Mouse (Mus musculus) lung, adult 2 months (tissue): Measurements from ENCODE around the gene Tbck. TPM values are rescaled to one million over a fixed set of nuclear protein-coding genes. Genes with fewer than 3 reads are reported as not detected.

Experiments
- DNase-seq: peaks from one replicate; pipeline ENCODE4 v3.0.0; 2022
- H3K4me1 ChIP-seq: fragments of 200-500 bp; 2 replicates; pipeline ENCODE4 v1.6.1; 2011; ENCODE audit warnings: low read length; ENCODE audit not compliant: control insufficient read depth, insufficient read depth
- H3K4me3 ChIP-seq: fragments of 200-500 bp; replicated peaks from 2 replicates; pipeline ENCODE3; 2011; ENCODE audit warnings: low read depth, mild to moderate bottlenecking, control low read depth, low read length; ENCODE audit errors: extremely low read depth
- CTCF ChIP-seq: fragments of 200-500 bp; IDR thresholded peaks from 2 replicates; pipeline ENCODE4 v1.5.1; 2011; ENCODE audit warnings: mild to moderate bottlenecking, low read length, control low read depth; ENCODE audit not compliant: insufficient read depth
- POLR2A ChIP-seq: fragments of 200-500 bp; IDR thresholded peaks from 2 replicates; pipeline ENCODE4 v1.6.1; 2011; ENCODE audit warnings: low read depth, mild to moderate bottlenecking, control low read depth, low read length, borderline replicate concordance; ENCODE audit errors: extremely low read depth
- WGBS: fragments of 180-500 bp; shearing (Covaris S2); methylation state at CpG from one replicate; pipeline ENCODE4 v1.1.7; 2018; 5-methylcytosine and 5-hydroxymethylcytosine counted together
- polyA plus RNA-seq: library from polyadenylated mRNA; depleted of rRNA; stranded (reverse); fragments of >200 nt; gene quantifications from 2 replicates; pipeline ENCODE4 v1.2.3, GENCODE M21; 2012; rRNA removed

Gene Tbck
- polyA plus RNA-seq, 1 experiment: 4.0 TPM

- Histone ChIP-seq H3K4me1 (peaks cover 17% of the 10 kb centered on the region), H3K4me3 (no peak overlapping the region)
- no peak for TF ChIP-seq POLR2A
- no peak for DNase-seq
- 30% methylated on average over 6 of the region's 6 CpGs for WGBS
These were observed 189.3 kb downstream of the Tbck start for GRCm38 (mm10) chr3:132873251-132873650.

GRCm38 (mm10) chr3:132876011-132876708, 192.2 kb downstream of the Tbck start:
- peaks cover 13% of the 10 kb centered on the region for H3K4me1 ChIP-seq
- no peak for TF ChIP-seq POLR2A
- no peak for TF ChIP-seq CTCF
- no peak overlapping the region for H3K4me3 ChIP-seq
- DNase-seq: no peak
- 85% methylated on average over 14 of the region's 14 CpGs for WGBS

- Histone ChIP-seq H3K4me1 (peaks cover 7% of the 10 kb centered on the region), H3K4me3 (no peak overlapping the region)
- 64% methylated on average over 10 of the region's 10 CpGs for WGBS
- no peak for DNase-seq
- TF ChIP-seq POLR2A: no peak
- no peak for TF ChIP-seq CTCF
These were observed 193.2 kb downstream of the Tbck start for GRCm38 (mm10) chr3:132876933-132877676.

GRCm38 (mm10) chr3:132880361-132880760, 196.4 kb downstream of the Tbck start:
- H3K4me3 ChIP-seq: no peak overlapping the region
- WGBS: 76% methylated on average over 3 of the region's 3 CpGs
- TF ChIP-seq CTCF (no peak), POLR2A (no peak)
- DNase-seq: no peak
- peaks cover 5% of the 10 kb centered on the region for H3K4me1 ChIP-seq

GRCm38 (mm10) chr3:132880826-132881225, 196.9 kb downstream of the Tbck start:
- H3K4me1 ChIP-seq: peaks cover 5% of the 10 kb centered on the region
- H3K4me3 ChIP-seq: no peak overlapping the region
- TF ChIP-seq CTCF: no peak
- no peak for TF ChIP-seq POLR2A
- DNase-seq: peak; percentile 34
- WGBS: 55% methylated on average over 9 of the region's 9 CpGs

- peaks cover 2% of the 10 kb centered on the region; the same call in 1 of the 2 replicates for H3K4me1 ChIP-seq
- TF ChIP-seq POLR2A (no peak), CTCF (no peak)
- DNase-seq: no peak
- 75% methylated on average over 9 of the region's 9 CpGs for WGBS
- no peak overlapping the region for H3K4me3 ChIP-seq
These were observed 199.3 kb downstream of the Tbck start for GRCm38 (mm10) chr3:132883256-132883655.

GRCm38 (mm10) chr3:132884459-132884858, 200.5 kb downstream of the Tbck start:
- TF ChIP-seq POLR2A (no peak), CTCF (no peak)
- 74% methylated on average over 10 of the region's 10 CpGs for WGBS
- no peak for DNase-seq
- H3K4me3 ChIP-seq: no peak overlapping the region
- peaks cover 2% of the 10 kb centered on the region; the same call in 1 of the 2 replicates for H3K4me1 ChIP-seq

- no peak for DNase-seq
- Histone ChIP-seq H3K4me1 (peaks cover 2% of the 10 kb centered on the region; the same call in 1 of the 2 replicates), H3K4me3 (no peak overlapping the region)
- WGBS: 65% methylated on average over 6 of the region's 6 CpGs
- no peak for TF ChIP-seq CTCF
- TF ChIP-seq POLR2A: no peak
These were observed 202.6 kb downstream of the Tbck start for GRCm38 (mm10) chr3:132886419-132887050.

- 79% methylated on average over 16 of the region's 16 CpGs for whole genome bisulfite sequencing
- Histone ChIP-seq H3K4me3 (no peak overlapping the region), H3K4me1 (peaks cover 2% of the 10 kb centered on the region; the same call in 1 of the 2 replicates)
- DNase-seq: no peak
- no peak for TF ChIP-seq POLR2A
- no peak for TF ChIP-seq CTCF
These were observed 203.3 kb downstream of the Tbck start for GRCm38 (mm10) chr3:132887074-132887848.

Other genes with a start within 250 kb of the Tbck start
- gene Gimd1, start 54.3 kb upstream of the Tbck start, polyA plus RNA-seq: not detected in 2 replicates
- 7.4 and 12.6 TPM in 2 replicates for gene Aimp1, start 226 bp downstream of the Tbck start, polyA plus RNA-seq